Mouse (Mus musculus) kidney, embryonic 14.5 days (tissue): ENCODE data around the gene Cyp4f15. TPM values are rescaled to one million over a fixed set of nuclear protein-coding genes. Genes with fewer than 3 reads are reported as not detected.

Experiments
- ATAC-seq: fragments of 200-750 bp; cut with Nextera tagmentation; 2 replicates; pipeline ENCODE4 v1.8.0; 2017; ENCODE audit warnings: moderate number of reproducible peaks, mild to moderate bottlenecking, moderate TSS enrichment, moderate library complexity; ENCODE audit not compliant: low FRiP score, low TSS enrichment
- H3K27ac ChIP-seq: fragments of 300-500 bp; sonication (generic); 2 replicates; pipeline ENCODE4 v1.5.1; 2014; ENCODE audit warnings: low read depth, mild to moderate bottlenecking, low read length, moderate library complexity, mixed read lengths
- H3K27me3 ChIP-seq: fragments of 300-500 bp; sonication (generic); 2 replicates; pipeline ENCODE4 v1.6.1; 2014; ENCODE audit warnings: mild to moderate bottlenecking, low read length; ENCODE audit not compliant: control insufficient read depth, insufficient read depth
- H3K36me3 ChIP-seq: fragments of 300-500 bp; sonication (generic); 2 replicates; pipeline ENCODE4 v1.6.1; 2014; ENCODE audit warnings: low read length, mixed read lengths; ENCODE audit not compliant: control insufficient read depth, insufficient read depth
- H3K4me1 ChIP-seq: fragments of 300-500 bp; sonication (generic); 2 replicates; pipeline ENCODE4 v1.6.1; 2014; ENCODE audit warnings: low read length, mixed read lengths; ENCODE audit not compliant: control insufficient read depth, insufficient read depth
- H3K4me2 ChIP-seq: fragments of 300-500 bp; sonication (generic); replicated peaks from 2 replicates; pipeline ENCODE4 v1.6.1; 2014; ENCODE audit warnings: low read depth, mild to moderate bottlenecking, low read length
- H3K4me3 ChIP-seq: fragments of 300-500 bp; sonication (generic); 2 replicates; pipeline ENCODE4 v1.5.1; 2014; ENCODE audit warnings: mild to moderate bottlenecking, low read length
- H3K9ac ChIP-seq: fragments of 300-500 bp; sonication (generic); 2 replicates; pipeline ENCODE4 v1.6.1; 2014; ENCODE audit warnings: low read depth, mild to moderate bottlenecking, low read length, moderate library complexity
- H3K9me3 ChIP-seq: fragments of 300-500 bp; sonication (generic); 2 replicates; pipeline ENCODE4 v1.6.1; 2016; ENCODE audit warnings: low read length; ENCODE audit not compliant: control insufficient read depth
- WGBS: fragments of 180-500 bp; shearing (Covaris S2); extraction: QIAGEN DNeasy Blood & Tissue Kit; methylation state at CpG from one replicate; pipeline ENCODE4 v1.1.7; 2014; 5-methylcytosine and 5-hydroxymethylcytosine counted together
- polyA plus RNA-seq: library from polyadenylated mRNA; unstranded; fragments of >200 nt; fragmentation: Nextera tagmentation; extraction: Ambion mirVana; gene quantifications from 2 replicates; pipeline ENCODE4 v1.2.1, GENCODE M21; 2014

Gene Cyp4f15
- polyA plus RNA-seq, 1 experiment from 2014 or later = not detected

DNA sequence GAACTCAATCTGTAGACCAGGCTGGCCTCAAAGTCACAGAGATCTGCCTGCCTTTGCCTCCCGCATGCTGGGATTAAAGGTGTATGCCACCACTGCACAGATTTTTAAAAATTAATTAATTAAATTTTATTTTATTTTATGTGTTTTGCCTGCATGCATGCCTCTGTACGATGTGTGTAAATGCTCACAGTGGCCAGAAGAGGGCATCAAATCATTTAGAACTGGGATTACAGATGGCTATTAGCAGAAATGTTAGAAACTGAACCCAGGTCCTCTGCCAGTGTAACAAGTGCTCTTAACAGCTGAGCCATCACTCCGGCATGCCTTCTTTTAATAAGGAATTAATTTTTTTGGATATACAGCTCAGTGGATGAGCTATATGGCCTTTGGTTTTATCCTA lies 43.6 kb downstream of the Cyp4f15 start:
- WGBS = 75% methylated on average over 3 of the region's 3 CpGs
- ATAC-seq = no peak
- no peaks in the 10 kb centered on the region for H3K4me1 ChIP-seq
- H3K9ac ChIP-seq = no peak overlapping the region
- no peaks in the 10 kb centered on the region for H3K27me3 ChIP-seq
- H3K36me3 ChIP-seq = no peaks in the 10 kb centered on the region
- H3K4me2 ChIP-seq = no peak overlapping the region
- no peak overlapping the region for H3K4me3 ChIP-seq
- no peak overlapping the region for H3K27ac ChIP-seq
- H3K9me3 ChIP-seq = peaks cover 2% of the 10 kb centered on the region; the same call in 1 of the 2 replicates

DNA sequence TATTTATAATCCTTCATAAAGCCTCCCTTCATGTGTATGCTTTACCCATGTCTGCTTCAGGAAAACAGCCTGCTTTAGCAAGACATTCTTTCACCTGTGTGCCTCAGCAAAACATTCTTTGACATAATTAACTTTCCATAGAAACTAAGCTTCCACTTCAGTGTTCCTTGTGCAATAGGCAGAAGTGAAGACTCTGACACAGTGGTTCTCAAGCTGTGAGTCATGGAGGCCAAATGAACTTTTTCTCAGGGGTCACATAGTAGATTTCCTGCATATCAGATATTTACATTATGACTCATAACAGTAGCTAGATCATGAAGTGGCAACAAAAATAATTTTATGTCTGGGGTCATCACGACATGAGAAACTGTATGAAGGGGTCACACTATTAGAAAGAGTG lies 53.0 kb downstream of the Cyp4f15 start:
- Histone ChIP-seq H3K27ac (no peak overlapping the region), H3K4me3 (no peak overlapping the region), H3K9ac (no peak overlapping the region), H3K27me3 (no peaks in the 10 kb centered on the region), H3K4me2 (no peak overlapping the region), H3K4me1 (no peaks in the 10 kb centered on the region), H3K36me3 (no peaks in the 10 kb centered on the region), H3K9me3 (no peaks in the 10 kb centered on the region)
- ATAC-seq = no peak
- 87% methylated on average over 1 of the region's 1 CpGs for WGBS

DNA sequence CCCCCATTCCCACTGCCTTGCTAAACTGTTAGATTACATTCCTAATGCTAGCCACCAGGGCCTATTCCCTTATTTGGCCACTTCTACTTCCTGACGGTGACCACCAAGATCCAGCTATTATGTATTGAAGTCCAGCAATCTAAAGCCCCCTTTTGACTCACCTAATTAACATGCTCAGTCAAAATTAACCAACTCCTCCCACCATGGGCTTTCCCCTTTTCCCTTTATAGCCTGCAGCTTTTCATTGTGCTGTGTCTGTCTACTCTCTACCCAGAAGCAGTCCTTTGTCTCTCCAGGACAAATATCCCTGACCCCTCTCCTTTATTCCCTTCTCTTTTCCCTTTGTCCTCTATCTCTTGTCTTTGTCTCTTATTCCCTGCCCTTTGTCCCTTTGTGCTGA lies 55.6 kb downstream of the Cyp4f15 start:
- H3K36me3 ChIP-seq = no peaks in the 10 kb centered on the region
- H3K4me1 ChIP-seq = no peaks in the 10 kb centered on the region
- ATAC-seq = no peak
- no peak overlapping the region for H3K4me3 ChIP-seq
- 6% methylated on average over 1 of the region's 1 CpGs for WGBS
- H3K4me2 ChIP-seq = no peak overlapping the region
- no peaks in the 10 kb centered on the region for H3K9me3 ChIP-seq
- no peak overlapping the region for H3K9ac ChIP-seq
- no peaks in the 10 kb centered on the region for H3K27me3 ChIP-seq
- H3K27ac ChIP-seq = no peak overlapping the region

DNA sequence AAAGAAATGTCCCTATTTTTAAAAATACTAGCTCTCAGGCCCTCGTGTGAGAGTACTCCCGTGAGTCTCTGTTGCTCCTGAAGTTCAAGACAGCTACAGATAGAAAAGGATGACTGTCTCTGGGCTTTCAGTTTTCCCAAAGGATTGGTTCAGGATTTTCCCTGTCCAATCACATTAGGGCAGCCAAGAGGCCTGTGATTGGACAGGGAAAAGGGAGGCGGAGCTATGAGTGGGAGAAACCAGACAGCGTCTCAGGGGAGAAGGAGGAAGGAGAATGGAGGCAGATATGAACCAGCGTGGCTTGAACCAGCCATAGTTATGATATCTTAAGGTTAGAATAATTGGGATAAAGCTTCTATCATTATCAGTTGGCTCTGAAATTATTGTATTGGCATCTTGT lies 65.2 kb downstream of the Cyp4f15 start:
- H3K9me3 ChIP-seq = no peaks in the 10 kb centered on the region
- no peak overlapping the region for H3K4me3 ChIP-seq
- H3K9ac ChIP-seq = no peak overlapping the region
- H3K27ac ChIP-seq = no peak overlapping the region
- no peak overlapping the region for H3K4me2 ChIP-seq
- no peaks in the 10 kb centered on the region for H3K4me1 ChIP-seq
- H3K36me3 ChIP-seq = no peaks in the 10 kb centered on the region
- no peak for ATAC-seq
- H3K27me3 ChIP-seq = no peaks in the 10 kb centered on the region
- WGBS = 48% methylated on average over 5 of the region's 5 CpGs

Other genes starting within 250 kb of the Cyp4f15 start
- 0.63 and 0.72 TPM in 2 replicates for gene Cyp4f39, start 232.9 kb upstream of the Cyp4f15 start, polyA plus RNA-seq
- gene Cyp4f17, start 179.6 kb upstream of the Cyp4f15 start, polyA plus RNA-seq = 6.9 and 7.3 TPM in 2 replicates
- 15.3 and 15.9 TPM in 2 replicates for gene Cyp4f16, start 149.1 kb upstream of the Cyp4f15 start, polyA plus RNA-seq
- not detected in 2 replicates for gene Cyp4f37, start 64.3 kb upstream of the Cyp4f15 start, polyA plus RNA-seq
- not detected in 2 replicates for gene Cyp4f40, start 26.7 kb upstream of the Cyp4f15 start, polyA plus RNA-seq
- 44.8 and 71.6 TPM in 2 replicates for gene Zfp871, start 102.7 kb downstream of the Cyp4f15 start, polyA plus RNA-seq
- gene Zfp811, start 124.3 kb downstream of the Cyp4f15 start, polyA plus RNA-seq = 2.2 and 2.7 TPM in 2 replicates
- gene Zfp799, start 144.6 kb downstream of the Cyp4f15 start, polyA plus RNA-seq = 19.1 and 24.8 TPM in 2 replicates
- 5.8 and 8.9 TPM in 2 replicates for gene Zfp870, start 206.0 kb downstream of the Cyp4f15 start, polyA plus RNA-seq
- gene Cyp4f14, start 231.7 kb downstream of the Cyp4f15 start, polyA plus RNA-seq = 0.09 TPM in 1 of 2 replicates, not detected in the other